Mouse (Mus musculus) liver, embryonic 11.5 days (tissue): Measurements from ENCODE around the gene Mum1. TPM values are rescaled to one million over a fixed set of nuclear protein-coding genes. Genes with fewer than 3 reads are reported as not detected.
"Not testable (repeated sequence)": the region's sequence is repeated elsewhere in the genome, so short reads cannot be mapped to it uniquely, and the experiment has no call there.

Experiments used
- ATAC-seq: fragments of 200-750 bp; cut with Nextera tagmentation; replicated peaks from 2 replicates; pipeline ENCODE4 v1.8.0; 2017; ENCODE audit warnings: moderate number of reproducible peaks, mild to moderate bottlenecking, moderate TSS enrichment, moderate library complexity; ENCODE audit not compliant: low FRiP score
- DNase-seq: peaks from one replicate; pipeline ENCODE4 v3.0.0-alpha.2; 2017; ENCODE audit warnings: low spot score
- H3K27ac ChIP-seq: fragments of 300-500 bp; sonication (generic); 2 replicates; pipeline ENCODE4 v1.5.1; 2014; ENCODE audit warnings: mild to moderate bottlenecking, low read depth, low read length, control low read depth
- H3K27me3 ChIP-seq: fragments of 300-500 bp; sonication (generic); replicated peaks from 2 replicates; pipeline ENCODE4 v1.6.1; 2014; ENCODE audit warnings: low read length, mixed read lengths; ENCODE audit not compliant: control insufficient read depth, insufficient read depth
- H3K36me3 ChIP-seq: fragments of 300-500 bp; sonication (generic); 2 replicates; pipeline ENCODE4 v1.6.1; 2014; ENCODE audit warnings: mild to moderate bottlenecking, low read length, moderate library complexity, mixed read lengths; ENCODE audit not compliant: control insufficient read depth, insufficient read depth
- H3K4me1 ChIP-seq: fragments of 300-500 bp; sonication (generic); replicated peaks from 2 replicates; pipeline ENCODE4 v1.6.1; 2014; ENCODE audit warnings: low read length, mixed read lengths; ENCODE audit not compliant: control insufficient read depth, insufficient read depth
- H3K4me2 ChIP-seq: fragments of 300-500 bp; sonication (generic); 2 replicates; pipeline ENCODE4 v1.6.1; 2014; ENCODE audit warnings: mild to moderate bottlenecking, control low read depth, moderate library complexity
- H3K4me3 ChIP-seq: fragments of 300-500 bp; sonication (generic); 2 replicates; pipeline ENCODE4 v1.5.1; 2014; ENCODE audit warnings: low read depth, low read length, control low read depth
- H3K9ac ChIP-seq: fragments of 300-500 bp; sonication (generic); 2 replicates; pipeline ENCODE4 v1.6.1; 2014; ENCODE audit warnings: low read depth, low read length, control low read depth
- H3K9me3 ChIP-seq: fragments of 300-500 bp; sonication (generic); 2 replicates; pipeline ENCODE4 v1.6.1; 2016; ENCODE audit warnings: low read length, inconsistent platforms, mixed read lengths; ENCODE audit not compliant: control insufficient read depth
- WGBS: fragments of 180-500 bp; shearing (Covaris S2); extraction: QIAGEN DNeasy Blood & Tissue Kit; methylation state at CpG from one replicate; pipeline ENCODE4 v1.1.7; 2014; 5-methylcytosine and 5-hydroxymethylcytosine counted together
- polyA plus RNA-seq: library from polyadenylated mRNA; unstranded; fragments of >200 nt; fragmentation: Nextera tagmentation; extraction: Ambion mirVana; gene quantifications from 2 replicates; pipeline ENCODE4 v1.2.1, GENCODE M21; 2014

Gene Mum1
- polyA plus RNA-seq, 1 experiment from 2014 or later = 71.0 TPM

DNA sequence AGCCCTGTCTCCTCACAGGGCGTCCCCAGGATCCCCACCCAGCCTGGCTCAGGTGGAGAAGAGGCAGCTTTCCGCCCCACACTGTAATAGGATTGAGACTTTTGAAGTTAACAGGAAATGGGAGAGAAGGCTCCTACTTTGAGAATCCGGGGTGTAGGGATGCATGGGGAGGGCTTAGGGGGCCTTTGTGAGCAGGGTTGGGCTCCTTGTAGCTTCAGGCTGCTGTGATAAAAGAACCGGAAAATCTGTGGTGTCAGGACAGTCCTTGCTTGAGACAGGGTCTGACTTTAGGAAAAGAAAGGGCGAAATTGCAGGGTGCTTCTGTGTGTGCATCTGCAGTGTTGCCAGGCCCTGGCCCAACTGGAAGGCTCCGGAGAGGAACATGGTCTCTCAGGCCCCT, 25.7 kb upstream of the Mum1 start:
- ATAC-seq (no peak), DNase-seq (no peak)
- Histone ChIP-seq H3K9me3 (no peaks in the 10 kb centered on the region), H3K27me3 (no peaks in the 10 kb centered on the region), H3K4me1 (no peaks in the 10 kb centered on the region), H3K9ac (no peak overlapping the region), H3K36me3 (no peaks in the 10 kb centered on the region), H3K4me3 (no peak overlapping the region), H3K4me2 (no peak overlapping the region), H3K27ac (no peak overlapping the region)
- 69% methylated on average over 6 of the region's 6 CpGs for WGBS

DNA sequence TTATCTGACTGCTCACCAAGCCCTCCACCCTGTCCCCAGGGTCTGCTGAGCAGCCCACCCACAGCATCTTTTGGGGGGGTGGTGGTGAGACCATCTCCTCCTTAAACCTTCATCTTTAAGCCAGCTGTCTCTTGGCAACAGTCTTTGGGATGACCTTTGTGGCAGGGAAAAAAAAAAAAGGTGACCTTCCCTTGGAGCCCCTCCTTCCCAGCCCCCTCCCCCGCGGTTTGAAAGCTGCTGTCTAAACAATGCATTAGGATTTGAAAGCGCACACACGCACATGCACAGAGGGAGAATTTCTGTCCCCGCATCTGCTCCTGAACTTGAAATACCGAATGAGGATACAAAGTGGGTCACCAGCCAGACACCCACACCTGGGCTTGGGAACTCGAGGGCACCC, 22.2 kb upstream of the Mum1 start:
- Histone ChIP-seq H3K36me3 (no peaks in the 10 kb centered on the region), H3K4me3 (no peak overlapping the region), H3K9ac (no peak overlapping the region), H3K9me3 (no peaks in the 10 kb centered on the region), H3K4me1 (no peaks in the 10 kb centered on the region), H3K4me2 (no peak overlapping the region), H3K27ac (no peak overlapping the region), H3K27me3 (peaks cover 4% of the 10 kb centered on the region; the same call in 1 of the 2 replicates)
- ATAC-seq (no peak), DNase-seq (no peak)
- 58% methylated on average over 7 of the region's 7 CpGs for WGBS

DNA sequence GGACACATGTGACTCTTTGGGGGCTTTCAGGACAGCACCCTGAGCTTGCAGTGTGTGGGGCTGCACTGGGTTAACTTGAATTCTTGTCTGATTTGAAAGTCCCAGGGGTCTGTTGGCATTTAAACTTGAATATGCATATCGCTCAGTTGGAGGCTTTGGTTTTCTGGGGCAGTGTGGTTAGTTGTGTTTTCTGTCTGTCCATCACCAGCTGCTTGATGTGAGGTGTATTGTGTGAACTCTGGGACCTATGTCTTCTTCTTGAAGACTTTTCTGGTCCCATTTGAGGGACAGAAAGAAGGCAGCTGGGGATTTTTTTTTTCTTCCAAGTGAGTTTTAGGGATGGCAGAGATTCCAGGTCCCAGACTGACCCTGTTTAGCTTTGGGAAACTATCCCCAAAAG, 19.0 kb upstream of the Mum1 start:
- Histone ChIP-seq H3K9ac (no peak overlapping the region), H3K27me3 (peaks cover 5% of the 10 kb centered on the region; the same call in 1 of the 2 replicates), H3K4me1 (no peaks in the 10 kb centered on the region), H3K27ac (no peak overlapping the region), H3K4me2 (no peak overlapping the region), H3K4me3 (no peak overlapping the region), H3K9me3 (no peaks in the 10 kb centered on the region), H3K36me3 (no peaks in the 10 kb centered on the region)
- DNase-seq = no peak
- ATAC-seq = no peak
- WGBS = 48% methylated on average over 1 of the region's 1 CpGs

DNA sequence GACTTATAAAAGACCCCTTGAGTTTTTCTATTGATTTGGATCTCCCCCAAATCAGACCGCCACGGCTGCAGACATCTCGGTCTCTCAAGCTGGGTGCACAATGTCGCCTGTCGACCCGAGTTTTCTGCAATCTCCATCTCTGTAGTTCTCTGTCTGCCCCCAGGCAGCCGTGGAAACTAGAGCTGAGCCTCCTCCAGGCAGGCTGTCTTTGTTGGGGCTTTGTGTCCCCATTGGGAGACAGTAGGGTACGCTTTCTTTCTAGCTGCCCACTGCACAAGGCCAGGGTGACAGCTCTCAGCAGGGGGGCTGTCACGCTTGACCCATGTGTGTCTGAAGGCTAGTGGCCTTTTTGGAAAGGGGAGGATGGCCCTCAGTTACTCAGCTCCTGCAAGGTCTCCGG, 18.6 kb upstream of the Mum1 start:
- no peaks in the 10 kb centered on the region for H3K36me3 ChIP-seq
- no peak overlapping the region for H3K4me3 ChIP-seq
- 73% methylated on average over 10 of the region's 10 CpGs for WGBS
- no peak overlapping the region for H3K4me2 ChIP-seq
- H3K4me1 ChIP-seq = no peaks in the 10 kb centered on the region
- H3K27ac ChIP-seq = no peak overlapping the region
- DNase-seq (no peak), ATAC-seq (no peak)
- peaks cover 5% of the 10 kb centered on the region; the same call in 1 of the 2 replicates for H3K27me3 ChIP-seq
- no peak overlapping the region for H3K9ac ChIP-seq
- H3K9me3 ChIP-seq = no peaks in the 10 kb centered on the region

DNA sequence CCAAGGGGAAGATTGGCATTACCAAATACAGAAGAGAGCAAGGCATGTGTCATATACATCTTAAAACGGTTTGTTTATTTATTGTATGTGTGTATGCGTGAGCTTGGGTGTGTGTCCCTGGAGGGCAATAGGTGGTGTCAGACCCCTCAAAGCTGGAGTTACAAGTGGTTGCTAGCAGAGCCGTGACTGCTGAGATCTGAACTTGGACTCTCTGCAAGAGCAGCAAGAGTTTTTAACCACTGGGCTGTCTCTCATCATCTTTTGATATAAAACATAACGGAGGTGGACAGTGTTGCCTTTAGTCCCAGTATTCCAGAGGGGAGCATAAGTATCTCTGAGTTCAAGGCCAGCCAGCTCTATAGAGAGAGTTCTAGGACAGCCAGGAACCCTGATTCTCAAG, 18.0 kb upstream of the Mum1 start:
- peaks cover 5% of the 10 kb centered on the region; the same call in 1 of the 2 replicates for H3K27me3 ChIP-seq
- H3K4me3 ChIP-seq = no peak overlapping the region
- no peak for DNase-seq
- no peaks in the 10 kb centered on the region for H3K9me3 ChIP-seq
- no peak for ATAC-seq
- no peak overlapping the region for H3K27ac ChIP-seq
- no peaks in the 10 kb centered on the region for H3K36me3 ChIP-seq
- H3K9ac ChIP-seq = no peak overlapping the region
- WGBS = 79% methylated on average over 4 of the region's 4 CpGs
- no peak overlapping the region for H3K4me2 ChIP-seq
- no peaks in the 10 kb centered on the region for H3K4me1 ChIP-seq

DNA sequence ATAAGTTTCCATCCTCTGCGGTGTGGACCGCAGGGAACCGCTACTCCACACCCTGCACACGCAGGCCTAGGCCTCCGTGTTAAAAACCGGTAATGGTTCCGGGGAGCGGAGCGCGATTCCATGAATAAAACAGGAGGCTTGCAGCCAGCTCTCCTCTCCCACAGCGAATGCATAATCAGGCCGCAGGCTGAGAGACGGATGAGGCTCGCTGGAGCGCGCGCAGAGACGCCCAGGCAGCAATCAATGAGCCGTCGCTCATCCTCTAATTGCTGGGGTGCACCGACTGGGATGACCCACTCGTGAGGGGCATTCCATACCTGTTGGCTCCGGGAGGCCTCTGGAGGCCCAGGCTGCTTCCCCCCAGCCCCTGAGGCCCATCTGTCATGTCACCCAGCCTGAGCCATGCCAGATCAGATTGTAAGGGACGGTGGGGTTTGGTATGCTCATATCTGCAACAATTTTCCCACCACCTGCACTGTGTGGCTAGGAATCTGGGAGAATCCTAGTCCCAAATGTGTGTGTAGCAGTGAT, 17.3 kb upstream of the Mum1 start:
- Histone ChIP-seq H3K4me1 (no peaks in the 10 kb centered on the region), H3K9me3 (no peaks in the 10 kb centered on the region), H3K36me3 (no peaks in the 10 kb centered on the region), H3K27me3 (peaks cover 5% of the 10 kb centered on the region; the same call in 1 of the 2 replicates), H3K4me3 (no peak overlapping the region), H3K4me2 (peak overlapping the region; percentile 16; the same call in 1 of the 2 replicates), H3K9ac (no peak overlapping the region), H3K27ac (no peak overlapping the region)
- 30% methylated on average over 24 of the region's 24 CpGs for WGBS
- ATAC-seq (no peak), DNase-seq (no peak)

DNA sequence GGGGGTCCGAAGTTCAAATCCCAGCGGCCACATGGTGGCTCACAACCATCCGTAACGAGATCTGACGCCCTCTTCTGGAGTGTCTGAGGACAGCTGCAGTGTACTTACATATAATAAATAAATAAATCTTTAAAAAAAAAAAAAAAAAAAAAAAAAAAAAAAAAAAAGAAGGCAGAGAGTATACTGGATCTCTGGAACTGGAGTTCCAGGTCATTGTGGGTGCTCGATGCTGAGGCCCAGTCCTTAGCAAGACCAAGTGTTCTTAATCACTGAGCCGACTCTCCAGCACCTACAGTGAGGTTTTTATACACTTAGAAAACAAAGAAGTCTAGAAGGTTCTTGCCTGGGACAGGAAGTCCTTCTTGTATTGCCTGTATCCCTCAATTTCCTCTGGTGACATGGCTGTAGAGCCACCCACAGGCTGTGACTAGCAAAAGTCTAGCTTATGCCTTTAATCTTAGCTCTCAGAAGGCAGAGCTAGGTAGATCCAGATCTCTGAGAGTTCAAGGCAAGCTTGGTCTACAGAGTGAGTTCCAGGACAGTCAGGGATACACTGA, 14.6 kb upstream of the Mum1 start:
- not testable (repeated sequence) for H3K4me1 ChIP-seq, H3K27ac ChIP-seq, H3K4me3 ChIP-seq, H3K9ac ChIP-seq, DNase-seq, H3K27me3 ChIP-seq, ATAC-seq, H3K4me2 ChIP-seq, H3K36me3 ChIP-seq, H3K9me3 ChIP-seq
- WGBS = 74% methylated on average over 7 of the region's 7 CpGs

DNA sequence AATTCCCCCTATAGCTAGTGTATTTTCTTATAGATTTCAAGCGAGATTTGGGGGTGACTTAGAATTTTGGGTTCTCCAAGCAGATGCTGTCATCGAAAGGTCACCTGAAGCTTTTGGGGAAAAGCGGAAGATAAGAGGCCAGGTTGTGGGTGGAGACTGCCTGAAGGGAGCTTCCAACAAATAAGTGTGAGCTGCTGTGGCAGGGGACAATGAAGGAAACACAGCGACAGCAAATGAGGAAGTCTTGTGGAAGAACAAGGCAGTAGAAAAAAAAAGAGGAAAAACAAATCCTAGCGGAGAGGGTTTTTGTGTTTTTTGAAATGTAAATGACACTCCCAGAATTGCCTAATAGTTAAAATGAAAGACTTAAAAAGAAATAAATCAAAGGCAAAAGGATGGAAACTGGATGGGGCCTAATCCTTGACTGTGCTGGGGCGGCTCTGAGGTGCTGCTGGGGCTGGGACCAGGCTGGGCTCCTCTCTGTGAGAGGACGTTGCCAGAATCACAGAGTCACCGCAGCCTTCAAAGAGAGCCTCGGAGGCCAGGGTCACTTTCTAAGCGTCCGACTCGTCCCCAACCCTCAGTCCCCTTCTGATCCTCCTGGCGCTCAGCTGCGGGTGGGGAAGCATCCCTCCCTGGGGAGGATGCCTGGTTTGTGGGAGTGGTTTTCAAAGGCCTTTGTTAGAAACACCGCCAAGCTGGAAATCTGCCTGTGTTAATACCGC, 11.0 kb upstream of the Mum1 start:
- DNase-seq (no peak), ATAC-seq (no peak)
- Histone ChIP-seq H3K4me2 (no peak overlapping the region), H3K9ac (no peak overlapping the region), H3K9me3 (no peaks in the 10 kb centered on the region), H3K27ac (no peak overlapping the region), H3K4me3 (no peak overlapping the region), H3K36me3 (no peaks in the 10 kb centered on the region), H3K4me1 (no peaks in the 10 kb centered on the region), H3K27me3 (no peaks in the 10 kb centered on the region)
- WGBS = 22% methylated on average over 16 of the region's 16 CpGs

DNA sequence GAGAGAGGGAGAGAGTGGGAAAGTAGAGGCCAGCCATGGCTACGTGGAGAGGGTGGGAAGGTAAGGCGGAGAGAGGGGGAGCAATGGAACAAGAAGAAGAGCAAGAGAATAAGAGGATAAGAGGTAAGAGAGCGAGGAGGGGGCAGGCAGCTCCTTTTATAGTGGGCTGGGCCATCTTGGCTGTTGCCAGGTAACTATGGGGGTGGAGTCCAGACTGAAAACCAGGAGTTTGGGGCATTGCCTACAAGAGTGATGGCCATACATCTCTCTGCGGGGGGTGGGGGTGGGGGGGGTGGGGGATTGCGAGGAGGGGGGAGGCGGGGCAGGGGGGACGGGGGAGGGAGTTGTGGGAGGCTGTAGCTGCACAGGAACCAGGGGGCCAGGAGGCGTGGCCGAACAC, 5.6 kb upstream of the Mum1 start:
- no peak overlapping the region for H3K27ac ChIP-seq
- H3K27me3 ChIP-seq = no peaks in the 10 kb centered on the region
- H3K4me1 ChIP-seq = no peaks in the 10 kb centered on the region
- H3K4me2 ChIP-seq = no peak overlapping the region
- no peak overlapping the region for H3K4me3 ChIP-seq
- WGBS = 46% methylated on average over 9 of the region's 9 CpGs
- H3K9me3 ChIP-seq = no peaks in the 10 kb centered on the region
- DNase-seq (no peak), ATAC-seq (no peak)
- H3K36me3 ChIP-seq = no peaks in the 10 kb centered on the region
- no peak overlapping the region for H3K9ac ChIP-seq
